16 mouse cellular contexts compared by ENCODE assay signal in the genomic region with DNA sequence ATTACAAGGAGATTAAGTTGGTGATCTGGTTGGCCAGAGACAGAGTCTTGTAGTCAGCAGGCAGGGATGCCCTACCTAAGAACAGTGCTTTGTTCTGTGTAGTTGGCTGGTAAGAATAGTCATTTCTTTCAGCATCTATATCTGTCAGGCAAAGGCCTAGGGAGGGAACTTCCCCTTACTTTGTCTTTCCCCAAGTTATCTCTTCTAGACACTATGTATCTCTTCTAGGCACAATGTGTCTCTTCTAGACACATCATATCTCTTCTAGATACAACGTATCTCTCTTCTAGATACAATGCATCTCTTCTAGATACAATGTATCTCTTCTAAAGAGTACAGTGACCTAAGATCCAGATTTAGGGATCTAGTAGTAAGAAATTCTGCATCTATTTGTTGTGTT.
"Had no signal": no experiment of that assay in that cellular context is flagged by ENCODE, and none has a peak within 500 bp of the region (broad histone marks: within the 10 kb centered on the region; RNA-seq: fewer than 3 reads in every experiment).

No protein-coding gene starts in this region.

- H3K9me3 ChIP-seq: neural tube, embryonic 13.5 days; neural tube, embryonic 15.5 days; stomach, embryonic 15.5 days had no signal

- H3K27me3 ChIP-seq: neural tube, embryonic 13.5 days; neural tube, embryonic 15.5 days; stomach, embryonic 15.5 days had no signal

- H3K4me3 ChIP-seq: neural tube, embryonic 13.5 days; neural tube, embryonic 15.5 days; stomach, embryonic 15.5 days had no signal

- H3K4me1 ChIP-seq: neural tube, embryonic 13.5 days; neural tube, embryonic 15.5 days; stomach, embryonic 15.5 days had no signal

- H3K9ac ChIP-seq: neural tube, embryonic 13.5 days; neural tube, embryonic 15.5 days; stomach, embryonic 15.5 days had no signal

- H3K4me2 ChIP-seq: neural tube, embryonic 13.5 days; neural tube, embryonic 15.5 days; stomach, embryonic 15.5 days had no signal

- H3K27ac ChIP-seq: neural tube, embryonic 13.5 days; neural tube, embryonic 15.5 days; stomach, embryonic 15.5 days; stomach, postnatal 0 days had no signal

- H3K36me3 ChIP-seq: neural tube, embryonic 13.5 days; neural tube, embryonic 15.5 days; stomach, embryonic 15.5 days had no signal

- DNase-seq: retina, postnatal 1 day; right cerebral cortex, adult 18-20 months; right cerebral cortex, postnatal 14 days; right cerebral cortex, postnatal 25 days; right cerebral cortex, postnatal 4 days; spleen, adult 18-20 months; thymus, adult 18-20 months; thymus, adult 2 months; thymus, postnatal 14 days; thymus, postnatal 25 days; thymus, postnatal 36 days; thymus, postnatal 4 days had no signal
